Mouse (Mus musculus) cortical plate, adult 2 months (tissue): ENCODE measurements around the gene Stat1.

Source experiments
- CTCF ChIP-seq: fragments of 200-500 bp; IDR thresholded peaks from 2 replicates; pipeline ENCODE4 v1.5.1; 2011; ENCODE audit warnings: mild to moderate bottlenecking, control low read depth, low read length; ENCODE audit not compliant: insufficient read depth; ENCODE audit errors: extremely low read depth
- POLR2A ChIP-seq: fragments of 200-500 bp; IDR thresholded peaks from 2 replicates; pipeline ENCODE4 v1.6.1; 2011; ENCODE audit warnings: mild to moderate bottlenecking, low read length, control low read depth; ENCODE audit not compliant: insufficient read depth; ENCODE audit errors: extremely low read depth

GRCm38 (mm10) chr1:52149934-52150346, 30.7 kb downstream of the Stat1 start:
- TF ChIP-seq CTCF (no peak), POLR2A (no peak)
